Mouse (Mus musculus): ENCODE measurements around the gene Zswim7.

Zswim7 gene

DNA sequence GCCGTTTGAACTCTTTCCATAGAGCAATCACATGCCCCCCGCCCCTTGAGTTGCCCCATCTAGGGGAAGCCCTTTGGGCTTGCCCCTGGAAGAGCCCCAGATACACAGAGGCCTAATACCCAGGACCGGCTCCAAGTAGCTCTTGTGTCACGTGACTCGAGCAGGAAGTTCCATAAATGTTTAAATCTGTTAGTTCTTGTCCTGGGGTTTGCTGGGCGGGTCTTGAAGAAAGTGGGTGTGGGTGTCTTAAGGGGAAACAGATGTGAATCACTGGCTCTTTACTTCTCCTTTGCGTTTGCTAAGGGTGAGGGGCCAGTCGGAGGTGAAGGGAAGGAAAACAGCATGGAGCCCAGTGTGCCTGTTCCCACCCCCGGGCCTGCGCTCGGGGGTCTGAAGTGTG lies 30.1 kb downstream of the Zswim7 start:
- DNase-seq: no peak

DNA sequence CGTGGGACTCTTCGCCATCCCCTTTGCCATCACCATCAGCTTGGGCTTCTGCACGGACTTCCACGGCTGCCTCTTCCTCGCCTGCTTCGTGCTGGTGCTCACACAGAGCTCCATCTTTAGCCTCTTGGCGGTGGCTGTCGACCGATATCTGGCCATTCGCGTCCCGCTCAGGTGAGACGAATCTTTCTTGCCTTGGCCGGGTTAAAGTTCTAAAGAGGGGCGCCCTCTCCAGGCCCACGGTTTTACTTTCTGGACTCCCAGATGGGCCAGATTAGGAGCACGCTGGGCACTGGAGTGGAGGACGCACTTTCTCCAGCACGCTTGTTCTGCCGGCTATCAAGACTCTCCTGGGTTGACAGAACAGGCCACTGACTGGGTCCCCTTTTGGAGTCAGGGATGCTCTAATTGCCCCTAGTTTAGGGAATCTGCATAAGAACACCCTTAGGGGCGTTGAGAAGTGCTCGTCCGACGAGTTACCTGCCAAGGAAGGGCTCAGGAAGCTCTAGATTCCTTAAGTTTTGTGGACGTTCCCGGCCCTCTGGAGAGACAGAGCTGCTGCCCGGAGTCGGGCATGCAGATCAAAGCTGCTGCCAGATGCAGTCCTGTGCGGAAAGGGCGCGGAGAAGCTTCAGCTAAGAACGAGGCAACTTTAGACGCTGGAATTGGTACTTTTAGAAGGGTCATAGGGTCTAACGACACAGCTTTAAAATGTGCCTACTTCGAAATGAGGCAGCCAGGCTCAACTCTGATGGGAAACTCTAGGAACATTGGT lies 31.7 kb downstream of the Zswim7 start:
- DNase-seq: peak; percentile 33

DNA sequence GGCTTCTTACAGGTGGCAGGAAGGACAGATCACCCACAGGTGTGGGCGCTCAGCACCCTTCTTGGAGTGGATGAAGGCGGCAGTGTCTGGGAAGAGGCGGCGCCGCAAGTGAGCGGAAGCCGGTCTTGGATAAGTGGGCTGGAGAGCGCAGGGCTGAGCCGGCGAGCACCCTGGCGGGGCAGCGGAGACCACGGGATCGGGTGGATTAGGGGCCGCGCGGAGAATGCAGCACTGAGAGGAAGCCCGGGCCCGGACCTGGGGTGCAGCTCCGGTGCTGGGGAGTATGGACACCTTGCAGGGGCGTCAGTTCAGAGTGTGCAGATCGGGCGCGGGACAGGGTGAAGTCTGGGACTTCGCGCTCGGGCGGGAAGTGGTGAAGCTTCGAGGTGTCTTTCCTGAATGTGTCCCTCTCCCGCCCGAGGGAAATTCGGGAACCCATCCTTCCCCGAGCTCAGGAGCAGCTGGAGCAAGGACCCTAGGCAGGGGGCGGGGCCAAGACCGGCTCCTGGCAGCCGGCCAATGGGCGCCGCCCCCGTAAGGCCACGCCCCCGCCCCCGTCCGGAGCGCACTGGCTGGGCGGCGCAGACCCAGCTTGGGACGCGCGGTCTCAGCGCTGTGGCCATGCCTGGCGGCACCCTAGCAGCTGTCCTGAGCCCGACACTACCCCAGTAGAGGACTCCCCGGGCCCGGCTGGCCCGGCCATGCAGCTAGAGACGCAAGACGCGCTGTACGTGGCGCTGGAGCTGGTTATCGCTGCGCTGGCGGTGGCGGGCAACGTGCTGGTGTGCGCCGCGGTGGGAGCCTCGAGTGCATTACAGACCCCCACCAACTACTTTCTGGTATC lies 32.6 kb downstream of the Zswim7 start, which contains the start of gene Adora2b:
TSS of gene Adora2b (plus strand) at position 584 of the 844 bp plus-strand sequence.
- DNase-seq: peak; percentile 18

DNA sequence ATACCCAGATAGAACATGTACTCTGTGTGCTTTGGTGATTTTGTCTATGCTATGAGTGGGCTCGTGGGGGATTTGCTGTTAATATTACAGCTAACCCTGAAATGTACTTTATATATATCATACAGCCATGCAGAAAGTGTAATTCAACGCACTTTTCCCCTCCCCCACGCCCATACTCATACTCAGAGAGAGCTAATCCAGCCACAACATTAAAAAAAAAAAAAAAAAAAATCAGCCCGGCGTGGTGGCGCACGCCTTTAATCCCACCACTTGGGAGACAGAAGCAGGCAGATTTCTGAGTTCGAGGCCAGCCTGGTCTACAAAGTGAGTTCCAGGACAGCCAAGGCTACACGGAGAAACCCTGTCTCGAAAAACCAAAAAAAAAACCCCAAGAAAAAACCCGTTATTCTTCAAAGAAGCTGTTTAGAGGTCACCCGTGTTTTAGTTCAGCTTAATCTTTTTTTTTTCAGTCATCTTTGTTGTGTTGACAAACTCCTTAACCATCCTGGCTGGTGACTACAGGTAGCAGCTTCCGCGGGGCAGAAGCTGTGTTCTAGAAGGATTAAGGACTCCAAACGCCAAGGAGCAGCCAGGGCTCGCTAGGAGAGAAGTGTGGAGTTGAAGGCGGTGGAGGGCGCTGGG lies 33.3 kb downstream of the Zswim7 start:
- DNase-seq: no peak

DNA sequence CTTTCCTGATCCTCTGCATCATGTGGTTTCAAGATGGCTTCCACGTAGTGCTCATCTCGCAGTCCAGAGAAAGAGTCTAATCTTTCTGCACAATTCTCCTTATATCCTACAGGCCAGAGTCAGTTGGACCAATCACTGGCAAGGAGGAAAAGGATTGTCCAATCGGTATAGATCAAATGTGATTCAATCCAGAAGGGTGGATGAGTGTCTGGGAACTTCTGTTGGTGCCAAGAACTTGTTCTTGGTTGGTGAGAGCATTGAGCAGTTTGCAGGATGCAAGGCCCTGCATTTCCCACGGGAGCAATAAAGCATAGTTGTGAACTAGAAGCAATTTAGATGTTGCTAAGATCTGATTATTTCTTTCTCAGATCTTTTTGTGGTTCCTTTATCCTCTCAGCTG lies 36.7 kb downstream of the Zswim7 start:
- no peak for DNase-seq

DNA sequence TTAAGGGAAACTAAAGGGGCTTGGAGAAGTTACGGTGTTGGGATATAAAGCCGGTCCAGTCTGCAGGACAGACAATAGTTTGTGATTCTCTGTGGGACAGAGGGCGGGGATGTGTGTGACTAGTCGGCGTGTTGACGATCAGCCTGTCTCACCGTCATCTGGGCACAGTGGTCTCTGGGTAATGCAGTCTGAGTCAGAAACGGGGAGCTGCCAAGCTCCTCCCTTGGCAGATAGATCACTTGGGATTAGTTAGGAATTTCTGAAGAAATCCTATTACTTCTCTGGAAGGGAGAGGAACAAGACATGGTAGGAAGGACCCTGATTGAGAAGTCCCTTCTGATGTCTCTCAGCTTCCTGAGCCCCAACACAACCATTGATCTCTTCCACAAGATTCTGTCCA lies 37.3 kb downstream of the Zswim7 start:
- no peak for DNase-seq

DNA sequence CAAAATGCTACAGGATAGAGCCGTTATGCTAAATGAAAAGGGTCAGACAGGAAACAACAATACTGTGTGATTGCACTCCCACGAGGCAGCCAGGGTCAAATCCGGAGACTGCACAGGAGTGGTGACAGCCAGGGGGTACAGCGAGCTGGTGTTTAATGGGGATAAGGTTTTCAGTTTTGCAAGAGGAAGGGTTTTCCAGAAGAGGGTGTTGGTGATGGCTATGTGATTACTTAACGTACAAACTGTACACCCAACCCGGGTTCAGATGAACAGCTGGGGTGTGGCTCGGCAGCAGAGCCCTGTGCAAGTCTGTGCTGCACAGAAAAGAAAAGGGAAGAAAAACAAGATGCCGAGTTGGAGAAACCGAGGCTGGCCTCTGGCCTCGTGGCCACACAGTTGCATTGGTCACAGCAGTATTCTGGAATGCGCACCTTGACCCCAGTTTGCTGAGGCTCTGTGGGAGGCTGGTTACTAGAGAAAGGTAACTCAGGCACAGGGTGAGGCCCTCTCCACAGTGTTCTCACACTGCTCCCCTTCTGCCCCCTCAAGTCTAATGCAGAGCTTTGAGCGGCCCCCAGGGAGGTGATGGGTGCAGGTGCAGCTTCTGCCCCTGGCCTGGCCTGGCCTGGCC lies 40.4 kb downstream of the Zswim7 start:
- no peak for DNase-seq

DNA sequence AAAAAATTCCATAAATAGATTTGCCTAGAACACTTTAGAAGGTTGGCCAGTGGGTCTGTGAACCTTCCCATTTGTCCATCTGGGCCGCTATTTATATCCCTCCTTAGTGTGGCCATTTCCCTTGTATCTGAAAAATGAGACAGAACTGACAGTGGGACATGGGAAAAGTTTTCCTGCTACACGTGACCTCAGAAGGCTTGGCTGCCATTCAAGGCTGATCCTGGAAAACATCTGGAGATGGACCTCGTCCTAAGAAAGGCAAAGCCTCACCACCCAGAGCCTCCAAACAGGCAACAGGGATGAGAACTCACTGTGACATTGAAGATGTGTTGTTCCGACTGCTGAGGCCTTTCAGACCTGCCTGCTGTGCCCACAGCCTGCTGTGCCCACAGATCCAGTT lies 56.4 kb downstream of the Zswim7 start:
- no peak for DNase-seq

DNA sequence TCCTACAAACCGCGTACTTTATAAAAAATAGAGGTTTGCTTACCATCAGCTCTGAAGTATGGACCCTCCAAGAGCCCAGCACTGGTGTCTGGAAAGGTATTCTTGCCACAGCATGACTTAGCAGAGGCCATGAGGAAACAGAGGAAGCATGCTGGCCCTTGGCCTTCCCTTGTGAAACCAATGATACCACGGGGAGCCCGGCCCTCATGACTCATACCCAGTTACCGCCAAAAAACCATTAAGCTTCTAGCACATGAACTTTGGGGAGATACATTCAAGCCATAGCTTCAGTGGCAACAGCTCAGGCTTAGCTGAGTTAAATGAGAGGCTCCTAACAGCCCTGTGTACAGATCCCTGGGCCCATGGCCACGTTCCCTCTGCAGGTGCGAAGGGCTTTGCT lies 57.2 kb downstream of the Zswim7 start:
- peak; percentile 24 for DNase-seq

DNA sequence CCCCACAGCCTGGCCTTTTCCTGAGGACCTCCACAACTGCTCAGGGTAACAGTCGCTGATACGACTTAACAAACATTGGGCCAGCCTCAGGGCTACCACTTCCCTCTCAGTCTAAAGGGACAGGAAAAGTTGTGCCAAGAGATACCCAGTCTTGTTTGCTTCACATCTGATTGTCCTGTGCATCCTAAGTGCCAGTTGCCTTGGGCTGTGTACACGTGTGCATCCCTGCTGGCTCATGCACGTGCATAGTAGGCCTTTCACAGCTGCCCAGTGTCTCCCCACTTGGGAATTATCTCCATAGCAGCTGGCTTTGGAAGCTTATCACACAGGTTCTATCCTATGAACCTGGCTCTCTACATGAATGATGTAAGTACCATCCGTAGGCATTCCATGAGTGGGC lies 57.8 kb downstream of the Zswim7 start:
- DNase-seq: no peak

DNA sequence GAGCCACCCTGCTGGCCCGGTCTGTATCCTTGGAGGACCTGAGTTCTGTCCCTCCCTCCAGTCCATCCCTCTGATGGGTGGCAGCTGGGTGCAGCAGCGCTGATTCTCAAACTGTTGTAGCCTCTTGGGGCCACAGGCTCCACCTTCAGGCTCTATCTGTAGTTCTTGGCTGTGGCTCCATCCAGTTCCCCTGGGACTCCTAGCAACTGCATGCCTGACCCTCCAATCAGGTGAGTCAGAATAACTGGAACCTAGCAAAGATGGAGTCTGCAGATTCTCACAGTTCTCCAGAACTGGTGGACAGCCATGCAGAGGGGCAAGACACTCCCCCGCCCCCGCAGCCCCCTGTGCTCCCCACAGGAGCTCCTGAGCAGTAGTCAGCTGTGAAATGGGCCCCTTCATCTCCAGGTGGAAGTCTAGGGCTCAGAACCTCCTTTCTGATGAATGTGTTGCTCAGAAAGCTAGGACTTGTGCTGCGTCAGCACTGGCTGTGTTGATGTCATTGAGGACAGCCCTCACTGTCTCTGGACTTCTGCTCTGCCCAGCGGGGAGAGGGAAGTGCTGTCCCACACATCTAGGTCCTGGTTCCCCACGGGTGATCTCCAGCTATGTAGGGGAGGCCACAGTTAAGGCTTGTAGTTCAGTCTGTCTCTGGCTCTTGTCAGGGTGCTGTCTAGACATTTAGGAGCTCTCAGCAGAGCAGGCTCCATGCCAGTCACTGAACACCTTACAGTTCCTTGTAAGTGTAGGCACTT lies 60.2 kb downstream of the Zswim7 start:
- no peak for DNase-seq

DNA sequence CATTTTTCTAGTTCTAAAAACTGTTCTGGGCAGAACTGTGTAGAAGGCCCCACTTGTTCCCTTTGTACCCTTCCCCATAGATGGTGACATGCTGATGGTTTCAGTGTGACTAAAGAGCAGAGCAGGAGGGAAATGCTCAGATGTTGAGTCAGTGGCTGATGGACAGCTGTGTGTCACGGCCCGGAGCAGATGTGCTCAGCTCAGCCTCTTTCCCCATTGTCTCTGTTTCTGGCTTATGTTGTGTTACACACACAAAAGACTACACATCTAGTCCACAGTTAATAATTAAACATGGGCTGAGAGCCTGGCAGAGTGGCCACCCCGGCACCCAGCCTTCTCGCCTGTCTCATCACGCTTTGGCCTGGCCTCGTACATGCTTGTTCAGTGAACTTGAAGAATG lies 63.4 kb downstream of the Zswim7 start:
- no peak for DNase-seq

All from cerebellum, adult 8-10 months (tissue).